Mouse (Mus musculus): ENCODE measurements at regions not wholly inside any gene's neighbourhood (a gene's known extent, or its start where the extent isn't known, plus 50 kb on each side); places are given as distances from the start of the nearest gene placed in this dataset.

DNA sequence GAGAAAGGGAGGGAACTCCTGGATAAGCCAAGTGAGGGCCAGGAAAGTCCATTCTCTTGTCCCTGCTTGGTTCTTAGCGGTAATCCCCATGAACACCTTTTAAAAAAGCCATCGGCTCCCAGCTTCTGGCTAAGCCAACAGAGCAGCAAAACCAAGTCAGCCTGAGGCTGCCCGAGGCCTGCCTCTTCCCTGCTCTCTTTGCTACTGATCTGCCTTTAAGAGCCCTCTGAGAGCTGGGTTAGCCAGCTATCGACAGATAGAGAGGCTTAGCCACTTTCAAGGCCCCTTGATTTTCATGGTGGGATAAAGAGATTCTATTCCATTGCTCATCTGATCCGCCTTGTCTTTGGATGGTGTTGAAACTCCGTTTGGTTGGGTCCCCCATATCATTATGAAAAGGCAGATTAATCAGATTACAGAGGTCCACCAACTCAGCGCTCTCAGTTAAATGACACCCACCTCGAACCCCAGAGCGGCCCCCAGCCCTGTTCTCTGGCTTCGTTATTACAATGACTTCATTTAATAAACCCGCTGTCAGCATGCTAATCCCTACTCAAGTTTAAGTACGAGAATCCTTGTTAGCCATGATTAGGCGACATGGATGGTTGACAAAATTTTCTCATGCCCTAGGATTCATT is 66.1 kb downstream of the Slc4a3 start:
- DNase-seq = no peak

DNA sequence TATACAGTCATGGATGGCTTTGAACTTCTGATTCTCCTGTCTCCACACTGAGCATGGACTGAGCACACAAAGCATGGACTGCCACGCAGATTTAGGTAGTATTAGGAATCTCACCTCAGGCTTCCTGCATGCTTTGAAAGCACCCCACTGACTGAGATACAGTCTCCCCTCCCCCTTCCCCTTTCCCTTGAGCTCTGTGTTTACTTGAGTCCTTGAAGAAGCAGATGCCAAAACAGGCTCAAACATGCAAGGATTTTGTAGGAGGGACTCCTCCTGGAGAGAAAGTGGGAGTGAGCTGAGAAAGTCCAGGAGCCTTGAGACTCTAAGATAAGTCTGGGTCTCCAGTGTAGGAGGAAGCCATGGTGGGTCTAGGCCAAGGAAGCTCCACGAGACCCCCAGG is 67.1 kb downstream of the Slc4a3 start:
- DNase-seq = no peak

DNA sequence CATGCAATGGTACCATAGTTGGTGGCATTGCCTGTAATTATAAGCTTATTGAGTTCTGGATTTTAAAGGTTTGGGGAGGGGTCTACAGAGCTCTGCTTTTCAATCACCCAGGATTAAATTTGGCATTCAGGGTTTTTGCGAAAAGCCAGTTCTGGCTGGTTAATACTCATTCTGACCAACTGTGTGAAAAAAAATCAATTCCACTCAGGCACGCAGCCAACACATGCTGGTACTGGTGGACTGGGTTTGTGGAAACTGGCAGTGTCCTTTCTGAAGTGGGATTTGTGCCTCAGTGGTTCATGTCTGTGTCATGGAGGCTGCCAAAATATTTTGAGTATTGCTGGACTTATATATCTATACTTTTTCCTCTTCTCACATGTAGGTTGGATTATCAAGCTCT is 70.9 kb downstream of the Slc4a3 start:
- peak; percentile 83 to 84 for DNase-seq

DNA sequence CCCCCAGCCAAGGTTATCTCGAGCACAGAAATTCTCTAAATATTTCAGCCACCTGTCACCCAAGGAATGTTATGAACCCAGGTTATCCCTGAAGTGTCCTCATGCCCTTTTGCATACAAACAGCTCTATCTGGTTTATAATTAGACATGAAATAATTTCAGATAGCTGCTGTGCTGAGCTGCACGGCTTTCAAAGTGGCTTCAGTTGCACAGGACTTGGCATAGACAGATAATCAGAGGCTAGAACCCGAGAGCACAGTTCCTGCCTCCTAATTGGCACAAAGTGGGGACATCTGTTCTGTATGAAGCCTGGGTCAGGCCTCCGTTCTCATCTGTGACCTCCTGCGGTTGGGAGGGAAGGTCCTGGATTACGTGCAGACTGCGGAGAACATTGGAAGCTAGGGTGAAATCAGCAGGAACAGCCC is 72.3 kb downstream of the Slc4a3 start:
- DNase-seq = peak in 1 of 2 experiments; percentile 50

DNA sequence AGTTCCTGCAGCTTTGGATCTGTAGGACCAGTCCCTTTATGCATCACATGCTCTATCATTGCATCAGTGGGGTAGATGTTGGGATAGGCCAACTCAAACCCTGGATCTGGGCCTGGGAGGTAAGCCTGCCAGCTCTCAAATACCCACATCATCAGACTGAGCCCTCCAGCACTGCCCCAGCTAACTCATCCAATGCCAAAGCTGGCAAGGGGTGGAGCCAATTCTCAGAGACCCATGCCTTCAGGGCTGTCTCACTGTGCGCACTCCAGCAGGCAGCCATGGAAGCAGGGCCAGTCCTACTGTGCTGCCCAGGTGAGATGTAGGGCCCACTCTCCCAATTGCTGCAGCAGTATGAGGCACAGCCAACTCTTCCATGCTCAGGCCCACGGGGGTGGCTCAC is 84.2 kb downstream of the Slc4a3 start:
- DNase-seq = no peak

DNA sequence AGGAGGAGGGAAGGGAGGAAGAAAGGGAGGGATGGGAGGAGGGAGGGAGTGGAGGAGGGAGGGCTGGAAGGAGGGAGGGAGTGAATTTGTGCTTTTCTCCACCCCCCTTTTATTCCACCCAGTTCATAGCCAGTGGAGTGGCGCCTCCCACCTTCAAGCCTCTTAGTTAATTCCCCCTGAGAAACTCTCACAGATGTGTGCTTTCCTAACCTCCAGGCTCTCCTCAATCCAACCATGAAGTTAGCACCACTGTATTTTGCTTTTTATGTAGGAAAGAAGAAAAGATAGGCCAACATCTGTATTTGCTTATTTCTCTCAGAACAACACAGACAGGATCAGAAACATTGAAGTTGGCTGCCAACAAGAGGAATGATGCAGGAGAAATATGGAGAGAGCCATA is 85.7 kb downstream of the Slc4a3 start:
- DNase-seq = no peak

DNA sequence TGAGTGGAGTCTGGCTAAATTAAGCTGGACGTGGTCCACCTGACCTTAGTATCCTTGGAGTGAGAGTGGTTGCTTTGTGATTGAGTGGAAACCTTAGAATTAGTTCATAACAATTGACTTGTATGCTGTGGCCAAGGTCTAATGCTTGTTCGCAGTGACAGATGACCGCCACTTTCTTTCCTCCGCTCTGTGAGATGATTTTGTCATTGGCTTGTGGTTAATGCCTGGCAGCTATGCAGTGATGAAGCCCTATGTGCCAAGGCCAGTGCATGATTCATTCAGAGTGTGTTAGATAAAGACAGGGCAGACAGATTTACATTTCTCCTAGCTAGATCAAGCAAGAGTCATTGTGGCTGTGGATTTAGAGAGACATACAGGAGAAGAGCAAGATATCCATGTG is 89.5 kb downstream of the Slc4a3 start:
- DNase-seq = no peak

DNA sequence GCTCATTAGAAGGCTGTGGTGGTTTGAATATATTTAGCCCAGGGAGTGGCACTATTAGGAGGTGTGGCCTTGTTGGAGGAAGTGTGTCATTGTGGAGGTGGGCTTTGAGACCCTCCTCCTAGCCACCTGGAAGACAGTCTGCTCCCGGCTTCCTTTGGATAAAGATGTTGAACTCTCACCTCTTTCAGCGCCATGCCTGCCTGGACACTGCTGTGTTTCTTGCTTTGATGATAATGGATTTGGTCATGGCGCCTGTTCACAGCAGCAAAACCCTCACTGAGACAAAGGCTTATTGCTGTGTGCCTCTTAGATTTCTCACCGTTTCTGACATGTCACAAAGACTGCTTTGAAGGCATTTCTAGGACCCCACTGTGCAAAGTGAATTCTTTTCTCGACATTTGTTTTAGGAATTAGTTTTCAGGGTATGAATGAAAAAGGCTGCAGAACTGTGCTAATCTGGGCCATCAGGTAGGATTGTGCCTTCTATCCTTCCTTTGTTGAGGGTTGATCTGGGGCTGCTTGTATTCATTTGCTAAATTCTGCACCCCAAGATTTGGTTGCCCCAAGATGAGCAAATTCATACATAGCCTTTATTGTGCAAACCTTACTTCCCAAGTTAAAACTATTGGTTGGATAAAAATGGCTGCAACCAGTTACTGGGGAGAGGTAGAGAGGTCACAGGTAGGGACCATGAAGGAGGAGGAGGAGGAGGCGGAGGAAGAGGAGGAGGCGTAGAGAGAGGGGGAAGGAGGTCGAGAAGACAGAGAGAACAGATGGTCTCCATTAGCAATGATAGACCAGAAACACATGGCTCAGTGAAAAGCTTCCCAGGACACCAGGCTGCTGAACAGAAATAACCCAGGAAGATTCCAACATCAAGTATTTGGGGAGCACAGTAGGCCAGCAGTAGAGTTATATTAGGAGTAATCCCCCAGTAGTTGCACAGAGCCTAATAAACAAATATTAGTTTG is 93.2 kb downstream of the Slc4a3 start:
- no peak for DNase-seq

DNA sequence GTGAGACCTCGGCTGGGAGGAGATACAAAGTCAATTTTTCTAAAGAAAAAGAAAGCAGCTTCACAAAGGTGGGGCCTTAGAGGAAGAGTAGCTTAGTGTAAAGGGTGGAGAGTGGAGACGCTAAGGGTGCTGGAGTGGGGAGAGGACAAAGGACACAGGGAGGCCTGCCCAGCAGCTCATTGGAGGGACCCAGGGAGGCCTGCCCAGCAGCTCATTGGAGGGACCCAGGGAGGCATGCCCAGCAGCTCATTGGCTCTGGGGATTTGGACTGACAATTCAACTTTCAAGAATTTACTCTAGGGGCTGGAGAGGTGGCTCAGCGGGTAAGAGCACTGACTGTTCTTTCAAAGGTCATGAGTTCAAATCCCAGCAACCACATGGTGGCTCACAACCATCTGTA is 96.4 kb downstream of the Slc4a3 start:
- DNase-seq = no peak

DNA sequence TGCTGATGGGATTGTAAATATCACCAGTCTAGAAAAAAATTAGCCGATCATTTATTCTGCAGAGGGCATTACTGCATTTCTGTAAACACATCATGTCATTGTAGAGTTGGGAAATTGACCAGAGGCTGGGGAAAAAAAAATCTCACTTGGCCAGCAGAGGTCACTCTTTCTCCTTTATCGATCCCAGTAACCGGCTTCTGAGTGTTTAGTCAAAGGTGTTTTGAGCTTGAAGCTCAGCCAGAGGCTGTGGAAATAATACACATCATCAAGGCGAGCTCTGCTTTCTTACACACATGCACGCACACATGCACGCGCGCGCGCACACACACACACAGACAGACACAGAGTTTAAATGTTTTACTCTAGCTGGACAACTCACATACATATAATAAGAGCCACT is 106.5 kb downstream of the Slc4a3 start:
- peak; percentile 86 to 87 for DNase-seq

DNA sequence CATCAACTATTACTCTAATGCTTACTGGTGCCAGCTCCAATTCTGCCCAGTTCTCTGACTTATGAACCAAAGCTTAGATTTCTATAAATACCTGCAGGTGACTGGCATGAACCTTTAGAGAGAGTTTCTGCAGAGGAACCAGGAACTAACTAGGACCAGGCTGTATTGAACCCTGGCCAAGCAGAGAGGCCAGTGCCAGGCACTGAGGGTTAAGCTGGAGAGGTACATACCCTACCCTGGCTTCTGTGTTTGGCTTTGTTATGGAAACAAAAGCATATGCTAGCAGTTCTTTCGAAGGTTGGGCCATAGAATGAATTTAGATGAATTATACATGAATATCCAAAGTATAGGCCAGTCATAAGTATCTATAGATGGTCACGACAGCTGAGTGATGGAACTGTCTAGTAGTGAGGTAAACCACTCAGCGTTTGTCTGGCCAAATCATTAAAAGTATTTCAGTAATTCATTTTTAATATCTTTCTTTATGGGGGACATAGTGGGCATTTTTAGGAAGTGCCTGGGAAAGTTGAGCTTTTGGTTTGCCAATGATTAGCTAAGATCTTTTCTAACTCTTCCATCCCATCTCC is 107.0 kb downstream of the Slc4a3 start:
- peak; percentile 47 to 54 for DNase-seq

DNA sequence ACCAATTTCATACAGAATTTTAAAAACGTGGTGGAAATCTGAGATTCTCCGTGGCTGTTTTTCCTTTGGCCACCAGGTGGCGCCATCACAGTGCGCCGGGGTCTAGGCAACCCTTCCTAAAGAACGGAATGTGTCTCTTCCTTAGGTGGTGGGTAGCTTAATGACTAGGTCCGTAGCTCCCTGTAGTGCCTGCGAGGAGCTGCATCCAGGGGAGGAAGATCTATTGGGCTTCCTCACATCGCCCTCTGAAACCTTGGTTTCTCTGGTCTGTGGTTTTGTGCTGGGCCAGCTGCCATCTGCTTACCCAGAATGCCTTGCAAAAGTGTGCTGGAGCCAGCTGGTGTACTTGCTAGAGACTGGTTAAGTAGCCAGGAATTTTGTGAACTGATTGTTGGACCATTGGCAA is 107.6 kb downstream of the Slc4a3 start:
- DNase-seq = peak; percentile 86 to 89

DNA sequence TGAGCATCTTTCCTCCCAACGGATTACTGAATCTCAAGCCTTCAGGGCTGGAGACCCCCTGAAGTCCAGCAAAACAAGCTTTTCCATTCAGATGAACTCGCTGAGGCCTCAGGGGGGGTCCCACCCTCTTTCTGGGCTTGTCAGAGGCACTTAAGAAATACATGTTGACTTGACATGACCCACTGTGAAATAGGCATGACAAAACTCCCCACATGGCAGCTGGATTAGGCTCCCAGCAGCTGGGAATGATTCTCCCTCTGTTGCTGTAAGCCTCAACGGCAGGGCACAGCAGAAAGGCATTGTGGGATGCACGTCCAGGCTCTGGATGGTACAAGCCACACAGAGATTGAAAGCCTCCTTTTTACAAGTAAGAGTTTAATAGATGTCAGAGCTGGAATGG is 110.5 kb downstream of the Slc4a3 start:
- DNase-seq = no peak

DNA sequence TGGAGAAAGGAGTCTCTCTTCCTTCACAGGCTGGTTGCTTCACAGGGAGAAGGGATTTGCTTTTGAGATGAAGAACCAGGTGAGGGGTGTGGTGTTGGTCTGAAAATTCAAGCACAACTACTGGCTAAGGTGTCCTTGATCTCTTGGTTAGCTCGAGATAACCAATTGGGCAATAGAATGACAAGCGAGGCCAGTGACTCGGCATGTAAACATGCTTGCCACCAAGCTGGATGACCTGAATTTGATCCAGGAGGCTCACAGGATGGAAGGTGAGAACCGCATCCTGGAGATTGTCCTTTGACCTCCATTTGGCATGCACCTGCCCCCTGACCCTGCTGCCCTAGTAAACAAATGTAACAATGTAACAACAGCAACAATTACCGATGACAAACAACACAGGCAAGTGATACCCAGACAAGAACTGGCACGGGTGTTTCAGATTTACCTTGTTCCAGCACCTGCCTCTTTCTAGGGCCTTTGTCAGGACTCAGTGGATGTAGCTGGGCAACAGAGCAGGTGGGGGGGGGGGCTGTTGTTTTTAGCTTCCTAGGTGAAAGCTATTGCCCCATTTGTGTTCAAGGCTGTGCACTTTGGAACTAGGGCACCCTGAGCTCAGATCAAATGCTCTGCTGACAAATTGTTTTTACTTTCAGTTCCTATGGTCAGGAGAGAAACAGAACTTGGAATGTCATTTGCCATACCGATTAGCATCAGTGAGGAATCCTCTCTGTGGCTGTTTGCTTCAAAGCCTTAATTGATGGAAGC is 114.5 kb downstream of the Slc4a3 start:
- DNase-seq = no peak

DNA sequence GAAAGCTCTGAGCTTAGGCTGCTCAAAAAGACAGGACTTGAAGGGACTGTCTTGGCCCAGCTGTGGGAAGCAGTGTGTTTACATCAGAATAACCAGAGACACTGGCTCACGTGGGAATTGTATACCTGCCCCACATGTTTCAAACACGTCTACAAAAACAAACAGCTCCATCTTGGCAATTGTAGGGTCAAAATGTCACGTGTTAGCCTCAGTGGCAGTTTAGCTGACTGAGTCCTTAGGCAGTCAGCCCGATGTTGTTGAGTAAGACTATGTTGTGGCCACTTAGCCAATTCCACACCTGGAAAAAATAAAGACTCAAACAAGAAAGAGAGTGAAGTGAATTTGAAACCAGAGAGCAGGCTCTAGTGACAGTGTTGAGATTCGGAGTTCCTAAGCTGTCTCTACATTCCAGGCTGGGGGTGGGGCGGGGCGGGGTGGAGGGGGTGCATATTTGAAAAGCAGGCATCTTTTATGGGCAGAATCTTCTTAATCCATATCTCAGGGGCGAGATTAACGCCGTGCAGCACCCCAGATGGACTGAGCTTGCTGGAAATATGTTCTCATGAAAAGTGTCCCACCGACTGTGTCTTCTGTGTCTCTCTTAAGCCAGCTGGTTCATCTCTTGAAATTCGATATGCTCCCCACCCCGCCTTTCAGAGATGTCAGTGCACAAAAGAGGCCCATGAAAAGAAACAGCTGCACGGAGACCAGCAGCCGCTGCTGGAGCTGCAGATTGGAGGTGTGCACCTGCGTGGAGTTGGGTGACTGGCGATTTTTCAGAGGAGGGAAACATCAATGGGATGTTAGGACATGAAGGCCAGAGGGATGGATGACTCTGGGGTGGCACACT is 116.3 kb downstream of the Slc4a3 start:
- no peak for DNase-seq

DNA sequence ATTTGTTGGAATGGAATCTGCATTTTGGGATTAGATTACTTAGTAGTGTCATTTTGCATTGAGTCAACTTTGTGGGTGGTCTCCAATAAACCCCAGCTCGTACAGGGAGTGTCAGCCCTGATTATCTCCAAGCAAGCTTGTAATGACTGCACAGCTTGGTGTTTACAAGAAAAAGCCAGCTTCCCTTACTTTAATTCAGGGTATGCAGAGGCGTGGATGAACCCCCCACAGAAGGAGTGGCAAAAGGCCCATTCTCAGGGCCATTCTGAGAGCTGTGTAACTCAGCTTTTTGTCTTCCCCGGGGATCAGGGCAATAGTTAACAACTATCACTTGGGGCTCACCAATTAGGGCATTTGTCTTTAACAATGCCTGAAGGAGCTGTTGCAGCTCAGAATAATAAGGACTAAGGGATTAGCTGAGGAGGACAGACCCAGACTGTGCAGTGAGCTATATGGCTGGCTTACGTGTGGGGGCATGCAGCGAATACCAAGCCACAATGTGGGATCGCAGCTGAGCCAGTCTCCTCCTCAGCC is 121.7 kb downstream of the Slc4a3 start:
- peak in 1 of 2 experiments; percentile 13 for DNase-seq

DNA sequence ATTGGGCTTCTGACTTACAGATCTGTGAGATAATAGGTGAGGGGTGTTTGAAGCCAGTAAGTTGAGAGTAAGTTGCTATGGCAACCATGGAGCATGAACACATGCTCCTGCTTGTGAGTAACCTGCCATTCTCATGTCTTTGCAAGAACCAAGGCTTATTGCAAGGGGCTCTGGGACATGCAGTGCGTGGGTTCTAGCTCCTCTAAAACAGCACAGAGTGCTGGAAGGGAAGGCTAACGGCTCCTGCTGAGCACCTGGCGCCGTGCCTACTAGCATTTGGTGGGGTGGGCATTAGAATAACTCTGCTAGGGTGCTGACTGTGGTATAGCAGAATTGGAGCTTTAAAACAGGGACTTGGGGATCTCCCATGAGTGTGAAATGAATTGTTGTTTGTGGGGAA is 130.2 kb downstream of the Slc4a3 start:
- DNase-seq = peak; percentile 28 to 51

DNA sequence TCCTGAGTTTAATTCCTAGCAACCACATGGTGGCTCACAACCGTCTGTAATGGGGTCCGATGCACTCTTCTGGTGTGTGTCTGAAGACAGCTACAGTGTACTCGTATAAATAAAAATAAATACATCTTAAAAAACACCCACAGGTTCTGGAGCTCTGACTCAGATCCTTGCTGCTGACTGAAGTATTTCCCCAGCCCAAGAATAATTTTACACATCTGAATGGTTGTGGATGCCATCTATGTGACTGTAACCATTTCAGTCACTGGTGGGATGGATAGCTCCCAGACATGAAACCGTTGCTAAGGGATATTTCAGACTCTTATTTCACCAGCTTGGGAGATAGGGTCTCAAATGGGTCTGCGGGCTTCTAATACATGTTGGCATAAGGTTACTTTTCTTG is 131.6 kb downstream of the Slc4a3 start:
- no peak for DNase-seq

DNA sequence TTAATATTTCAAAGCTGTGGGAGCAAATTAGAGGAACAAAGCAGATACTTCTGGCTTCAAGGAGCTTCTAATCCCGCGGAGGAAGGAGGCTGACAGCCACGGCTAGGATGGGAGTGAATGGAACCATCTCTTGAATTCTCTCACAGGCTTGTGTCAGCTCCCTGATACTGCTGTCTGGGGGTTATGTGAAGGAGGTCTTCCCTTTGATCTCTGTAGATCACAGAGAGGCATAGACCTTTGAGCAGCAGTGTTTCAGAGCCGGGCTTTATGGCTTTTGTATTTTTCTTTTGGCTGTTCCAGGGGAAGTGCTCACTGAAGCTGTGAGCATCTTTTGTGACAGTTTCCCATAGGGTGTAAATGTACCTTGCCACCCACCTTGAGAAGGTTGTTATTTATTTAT is 132.2 kb downstream of the Slc4a3 start:
- DNase-seq = no peak

DNA sequence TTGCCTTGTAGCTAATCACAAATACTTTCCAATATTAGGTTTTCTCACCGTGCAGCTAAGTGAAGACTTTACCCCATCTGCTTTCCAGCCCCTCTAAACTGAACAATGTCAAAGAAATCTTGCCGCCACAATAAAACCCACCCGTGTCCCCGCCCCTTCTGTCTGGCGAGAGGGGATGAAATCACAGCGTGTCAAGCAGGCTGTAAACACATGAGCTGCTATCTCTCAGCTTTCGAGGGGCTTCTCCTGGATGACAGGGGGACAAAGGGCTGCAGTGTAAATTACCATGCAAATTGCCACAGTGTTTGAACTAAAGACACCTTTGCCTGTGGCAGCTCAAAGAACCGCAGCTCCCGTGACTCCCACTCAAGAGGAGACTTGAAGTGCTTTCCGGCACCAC is 134.3 kb downstream of the Slc4a3 start:
- no peak for DNase-seq

DNA sequence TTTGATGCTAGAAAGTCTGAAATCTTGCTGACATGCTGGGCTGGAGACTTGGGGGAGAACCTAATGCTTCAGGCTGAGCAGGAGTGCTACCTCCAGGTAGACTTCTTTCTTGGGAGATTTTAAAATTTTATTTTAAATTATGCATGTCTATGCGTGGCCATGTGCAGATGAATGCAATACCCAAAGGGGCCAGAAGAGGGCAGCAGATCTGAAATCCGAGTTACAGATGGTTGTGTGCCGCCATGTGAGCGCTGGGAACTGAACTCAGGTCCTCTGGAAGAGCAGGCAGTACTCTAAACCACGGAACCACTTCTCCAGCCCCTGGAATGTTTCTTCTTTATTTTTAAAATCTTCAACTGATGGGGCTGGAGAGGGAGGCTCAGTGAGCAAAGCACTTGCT is 135.8 kb downstream of the Slc4a3 start:
- DNase-seq = peak in 1 of 2 experiments; percentile 17

DNA sequence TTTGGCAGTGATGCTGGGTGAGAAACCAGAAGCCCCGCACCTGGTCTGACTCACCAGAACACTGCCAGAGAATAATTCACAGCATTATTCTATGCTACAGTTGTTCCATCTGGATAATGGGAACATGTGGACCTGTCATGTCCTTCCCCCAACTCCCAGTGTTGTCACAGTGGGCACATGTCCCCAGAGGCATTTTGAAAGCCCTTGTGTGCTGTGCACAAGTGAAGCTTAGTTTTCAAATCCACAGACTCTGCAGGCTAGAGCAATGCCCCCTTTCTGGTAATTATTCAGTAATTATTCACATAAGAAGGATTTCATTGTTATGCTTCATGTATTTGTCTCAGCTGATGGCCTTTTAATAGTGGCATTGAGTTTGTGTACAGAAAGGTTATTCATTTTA is 146.7 kb downstream of the Slc4a3 start:
- DNase-seq = no peak
